8 mouse cellular contexts compared by ENCODE assay signal in genomic region chr14:31018860-31019291, GRCm38 (mm10). TPM values are rescaled to one million over a fixed set of nuclear protein-coding genes. Genes with fewer than 3 reads are reported as not detected.
DNase-seq lines count a peak whose midpoint lies in the region; ATAC-seq and TF ChIP-seq lines count a peak whose summit lies in the region.

TSS of gene Pbrm1 (plus strand) at chr14:31019138.
TSS of gene Gnl3 (minus strand) at chr14:31019152.

- H3K9me3 ChIP-seq in E14TG2a.4 (ENCODE audit: low read length) = no peaks in the 10 kb centered on the region
- H3K9me3 ChIP-seq in forebrain, embryonic 13.5 days (replicated peaks) = no peaks in the 10 kb centered on the region
- no peaks in the 10 kb centered on the region for H3K9me3 ChIP-seq in liver, postnatal 0 days (ENCODE audit: low read length)
- no peaks in the 10 kb centered on the region for H3K9me3 ChIP-seq in neural tube, embryonic 14.5 days (ENCODE audit: control insufficient read depth, low read length)

- H3K36me3 ChIP-seq in E14TG2a.4 (ENCODE audit: insufficient read depth, low read length) = peaks cover 60% of the 10 kb centered on the region
- peaks cover 52% of the 10 kb centered on the region for H3K36me3 ChIP-seq in forebrain, embryonic 13.5 days (ENCODE audit: poor library complexity, severe bottlenecking)
- H3K36me3 ChIP-seq in liver, postnatal 0 days (replicated peaks; ENCODE audit: insufficient read depth, low read length) = peaks cover 40% of the 10 kb centered on the region
- H3K36me3 ChIP-seq in neural tube, embryonic 14.5 days (ENCODE audit: control insufficient read depth, insufficient read depth, low read length) = peaks cover 31% of the 10 kb centered on the region

- intact Hi-C loops in heart, postnatal 10 days (cut with DNase I) = loop anchor here (1.0 kb wide), 1 partner anchor 68 kb away; the partner anchor contains the start of gene Nek4

- H3K4me2 ChIP-seq in forebrain, embryonic 13.5 days = peak within 1 kb of the TSS; percentile 88
- peak within 1 kb of the TSS; percentile 93 for H3K4me2 ChIP-seq in liver, postnatal 0 days (ENCODE audit: low read depth, low read length)
- peak within 1 kb of the TSS; percentile 83 for H3K4me2 ChIP-seq in neural tube, embryonic 14.5 days (ENCODE audit: low read depth, low read length)

- WGBS in forebrain, embryonic 13.5 days = under 1% methylated on average over 49 of the region's 53 CpGs
- WGBS in large intestine, adult 2 months = under 1% methylated on average over 52 of the region's 53 CpGs
- WGBS in liver, postnatal 0 days (ENCODE audit: insufficient replicate concordance) = under 1% methylated on average over 28 of the region's 53 CpGs
- under 1% methylated on average over 46 of the region's 53 CpGs for WGBS in neural tube, embryonic 14.5 days

- peak; percentile 93 for DNase-seq in c-Kit-positive CD71-positive TER-119-positive erythroid progenitor cells, embryonic 14.5 days (ENCODE audit: low spot score)
- peak; percentile 97 to 98 for DNase-seq in heart, postnatal 10 days
- DNase-seq in large intestine, adult 2 months (ENCODE audit: low read depth, low spot score) = peak; percentile 67
- DNase-seq in liver, postnatal 0 days = peak; percentile 98
- DNase-seq in testis, postnatal 10 days (ENCODE audit: low spot score) = peak; percentile 98

- no peaks in the 10 kb centered on the region for H3K27me3 ChIP-seq in E14TG2a.4 (ENCODE audit: insufficient read depth, low read length)
- H3K27me3 ChIP-seq in forebrain, embryonic 13.5 days = no peaks in the 10 kb centered on the region
- no peaks in the 10 kb centered on the region for H3K27me3 ChIP-seq in liver, postnatal 0 days (ENCODE audit: insufficient read depth, low read length)
- H3K27me3 ChIP-seq in neural tube, embryonic 14.5 days (ENCODE audit: control insufficient read depth, insufficient read depth, low read length) = no peaks in the 10 kb centered on the region

- peaks cover 45% of the 10 kb centered on the region for H3K4me1 ChIP-seq in E14TG2a.4 (replicated peaks; ENCODE audit: low read depth, low read length)
- H3K4me1 ChIP-seq in forebrain, embryonic 13.5 days = peaks cover 43% of the 10 kb centered on the region
- H3K4me1 ChIP-seq in liver, postnatal 0 days (ENCODE audit: insufficient read depth) = peaks cover 20% of the 10 kb centered on the region
- peaks cover 23% of the 10 kb centered on the region for H3K4me1 ChIP-seq in neural tube, embryonic 14.5 days (ENCODE audit: control insufficient read depth, insufficient read depth, low read length)

- H3K9ac ChIP-seq in forebrain, embryonic 13.5 days = peak within 1 kb of the TSS; percentile 88
- H3K9ac ChIP-seq in liver, postnatal 0 days (replicated peaks) = peak within 1 kb of the TSS; percentile 87
- H3K9ac ChIP-seq in neural tube, embryonic 14.5 days (replicated peaks; ENCODE audit: low read depth, low read length) = peak within 1 kb of the TSS; percentile 91

- no peak for TF ChIP-seq CTCF in E14TG2a.4 (conservative IDR thresholded peaks at IDR 0.05; ENCODE audit: low read length)
- TF ChIP-seq CTCF in liver, postnatal 0 days (IDR thresholded peaks at IDR 0.05; ENCODE audit: low read depth) = peak; percentile 46

- peak within 1 kb of the TSS; percentile 99 for H3K27ac ChIP-seq in forebrain, embryonic 13.5 days
- H3K27ac ChIP-seq in liver, postnatal 0 days (ENCODE audit: low read depth) = peak within 1 kb of the TSS; percentile 99
- peak within 1 kb of the TSS; percentile 98 for H3K27ac ChIP-seq in neural tube, embryonic 14.5 days (ENCODE audit: low read depth, low read length)

- peak within 1 kb of the TSS; percentile 97 for H3K4me3 ChIP-seq in E14TG2a.4 (replicated peaks; ENCODE audit: low read length)
- peak within 1 kb of the TSS; percentile 78 for H3K4me3 ChIP-seq in forebrain, embryonic 13.5 days
- peak within 1 kb of the TSS; percentile 82 for H3K4me3 ChIP-seq in liver, postnatal 0 days (ENCODE audit: low read depth, low read length)
- H3K4me3 ChIP-seq in neural tube, embryonic 14.5 days (ENCODE audit: low read depth, low read length) = peak within 1 kb of the TSS; percentile 72

- ATAC-seq in forebrain, embryonic 13.5 days = peak; percentile 96
- ATAC-seq in liver, postnatal 0 days = peak; percentile 90
- ATAC-seq in neural tube, embryonic 14.5 days (ENCODE audit: low read depth) = peak; percentile 96

- no peak for TF ChIP-seq EP300 in liver, postnatal 0 days (IDR thresholded peaks at IDR 0.05; ENCODE audit: low read depth)

RNA-seq across cellular contexts. Expression of gene Pbrm1, which starts in this region (rescaled TPM):
- polyA plus RNA-seq in forebrain, embryonic 13.5 days (2015; fragmentation: Nextera tagmentation; extraction: Ambion mirVana) = 166 and 170 TPM in 2 replicates
- 10 to 100 TPM; 78.8 to 82.5 TPM for total RNA-seq in heart, postnatal 10 days (2021)
- polyA plus RNA-seq in large intestine, adult 2 months (2012; rRNA removed) = 6.0 and 9.7 TPM in 2 replicates
- polyA plus RNA-seq in liver, postnatal 0 days (2015; fragmentation: Nextera tagmentation; extraction: Ambion mirVana) = 31.0 and 33.2 TPM in 2 replicates
- 94.3 and 104 TPM in 2 replicates for polyA plus RNA-seq in neural tube, embryonic 14.5 days (2014; fragmentation: Nextera tagmentation; extraction: Ambion mirVana)

RNA-seq across cellular contexts. Expression of gene Gnl3, which starts in this region (rescaled TPM):
- 76.7 and 80.8 TPM in 2 replicates for polyA plus RNA-seq in forebrain, embryonic 13.5 days (2015; fragmentation: Nextera tagmentation; extraction: Ambion mirVana)
- 10 to 100 TPM; 28.2 to 31.4 TPM for total RNA-seq in heart, postnatal 10 days (2021)
- polyA plus RNA-seq in large intestine, adult 2 months (2012; rRNA removed) = 20.7 and 21.0 TPM in 2 replicates
- polyA plus RNA-seq in liver, postnatal 0 days (2015; fragmentation: Nextera tagmentation; extraction: Ambion mirVana) = 67.4 and 71.9 TPM in 2 replicates
- polyA plus RNA-seq in neural tube, embryonic 14.5 days (2014; fragmentation: Nextera tagmentation; extraction: Ambion mirVana) = 53.3 and 58.1 TPM in 2 replicates

Comparison
In these comparisons a context has a peak if more than half of its experiments do, and no peak if none do; other contexts are left out.
1. Peak in every context shown above with its lines: DNase-seq, ATAC-seq, H3K4me3 ChIP-seq and H3K27ac ChIP-seq.